Comparison of ENCODE assay signal across 17 mouse cellular contexts in the genomic region with DNA sequence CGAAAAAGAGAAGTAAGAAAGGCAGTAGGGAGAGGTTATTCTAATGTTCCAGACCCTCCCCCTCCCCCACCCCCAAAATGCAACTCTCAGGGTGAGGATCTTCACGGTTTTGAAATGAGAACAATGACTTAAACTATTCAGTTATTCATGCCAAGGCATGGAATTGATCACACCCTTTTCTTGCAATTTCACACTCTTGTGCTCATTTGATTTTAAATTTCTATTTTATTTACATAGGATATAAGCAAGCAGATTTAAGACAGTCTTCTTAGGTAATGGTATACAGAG.
"Had no signal": no experiment of that assay in that cellular context is flagged by ENCODE, and none has a peak within 500 bp of the region (broad histone marks: within the 10 kb centered on the region; RNA-seq: fewer than 3 reads in every experiment).

No protein-coding gene starts in this region.

- H3K4me2 ChIP-seq: liver, embryonic 13.5 days; neural tube, embryonic 13.5 days; stomach, embryonic 15.5 days had no signal

- H3K9me3 ChIP-seq: liver, embryonic 13.5 days; neural tube, embryonic 13.5 days; stomach, embryonic 15.5 days had no signal

- H3K4me1 ChIP-seq: liver, embryonic 13.5 days; neural tube, embryonic 13.5 days; stomach, embryonic 15.5 days had no signal

- H3K4me3 ChIP-seq: left cerebral cortex, adult 2 months; liver, embryonic 13.5 days; myocyte; neural tube, embryonic 13.5 days; stomach, embryonic 15.5 days had no signal

- H3K27ac ChIP-seq: left cerebral cortex, adult 2 months; liver, embryonic 13.5 days; neural tube, embryonic 13.5 days; stomach, embryonic 15.5 days had no signal

- H3K36me3 ChIP-seq: liver, embryonic 13.5 days; neural tube, embryonic 13.5 days; stomach, embryonic 15.5 days had no signal

- DNase-seq: kidney, adult 2 months; kidney, postnatal 10 days; kidney, postnatal 36 days; layer of hippocampus, postnatal 36 days; liver, embryonic 13.5 days; lung, adult 2 months; lung, postnatal 14 days; lung, postnatal 4 days; retina, postnatal 1 day; right cerebral cortex, postnatal 25 days; spleen, adult 18-20 months; thymus, postnatal 25 days had no signal

- ATAC-seq: intestine, postnatal 0 days had no signal

- H3K9ac ChIP-seq: liver, embryonic 13.5 days; neural tube, embryonic 13.5 days; stomach, embryonic 15.5 days had no signal

- H3K27me3 ChIP-seq: liver, embryonic 13.5 days; neural tube, embryonic 13.5 days; stomach, embryonic 15.5 days had no signal
